Mouse (Mus musculus) forebrain, postnatal 0 days (tissue): ENCODE results near the gene Irf2bp1. TPM values are rescaled to one million over a fixed set of nuclear protein-coding genes. Genes with fewer than 3 reads are reported as not detected.
A peak's percentile ranks its signal among the peaks of the same experiment; 100 is the strongest.

Experiments
- ATAC-seq: fragments of 200-750 bp; cut with Nextera tagmentation; 2 replicates; pipeline ENCODE4 v1.8.0; 2017; ENCODE audit warnings: mild to moderate bottlenecking, moderate library complexity
- DNase-seq: peaks from one replicate; pipeline ENCODE4 v3.0.0-alpha.2; 2015
- H3K27ac ChIP-seq: fragments of 300-500 bp; sonication (generic); 2 replicates; pipeline ENCODE4 v1.5.1; 2014; ENCODE audit warnings: low read depth, mild to moderate bottlenecking, antibody characterized with exemption, low read length, moderate library complexity, mixed read lengths
- H3K27me3 ChIP-seq: fragments of 300-500 bp; sonication (generic); 2 replicates; pipeline ENCODE4 v1.6.1; 2014; ENCODE audit warnings: mild to moderate bottlenecking, low read length, mixed read lengths; ENCODE audit not compliant: insufficient read depth
- H3K36me3 ChIP-seq: fragments of 300-500 bp; sonication (generic); 2 replicates; pipeline ENCODE4 v1.6.1; 2014; ENCODE audit warnings: mild to moderate bottlenecking, moderate library complexity; ENCODE audit not compliant: insufficient read depth
- H3K4me1 ChIP-seq: fragments of 300-500 bp; sonication (generic); 2 replicates; pipeline ENCODE4 v1.6.1; 2014; ENCODE audit warnings: antibody characterized with exemption; ENCODE audit not compliant: insufficient read depth
- H3K4me2 ChIP-seq: fragments of 300-500 bp; sonication (generic); 2 replicates; pipeline ENCODE4 v1.6.1; 2014; ENCODE audit warnings: low read depth, mild to moderate bottlenecking, moderate library complexity
- H3K4me3 ChIP-seq: fragments of 300-500 bp; sonication (generic); 2 replicates; pipeline ENCODE4 v1.5.1; 2014; ENCODE audit warnings: low read depth, low read length, mixed read lengths
- H3K9ac ChIP-seq: fragments of 300-500 bp; sonication (generic); 2 replicates; pipeline ENCODE4 v1.6.1; 2014; ENCODE audit warnings: mild to moderate bottlenecking
- H3K9me3 ChIP-seq: fragments of 300-500 bp; sonication (generic); 2 replicates; pipeline ENCODE4 v1.6.1; 2016; ENCODE audit warnings: low read length
- CTCF ChIP-seq: sonication (generic); IDR thresholded peaks from 2 replicates; pipeline ENCODE4 v1.5.1; 2016; ENCODE audit warnings: antibody characterized with exemption, control low read depth, low read depth
- WGBS: fragments of 180-500 bp; shearing (Covaris S2); extraction: QIAGEN DNeasy Blood & Tissue Kit; methylation state at CpG from one replicate; pipeline ENCODE4 v1.1.7; 2014; 5-methylcytosine and 5-hydroxymethylcytosine counted together
- polyA plus RNA-seq: library from polyadenylated mRNA; unstranded; fragments of >200 nt; fragmentation: Nextera tagmentation; extraction: Ambion mirVana; gene quantifications from 2 replicates; pipeline ENCODE4 v1.2.1, GENCODE M21; 2015
- total RNA-seq: library from RNA; depleted of rRNA; stranded (reverse); fragments of >200 nt; gene quantifications from 2 replicates; pipeline ENCODE4 v1.2.3, GENCODE M21; 2014

Gene Irf2bp1
- total and polyA plus RNA-seq, 2 experiments from 2014 or later, result 27.2 to 129 TPM

DNA sequence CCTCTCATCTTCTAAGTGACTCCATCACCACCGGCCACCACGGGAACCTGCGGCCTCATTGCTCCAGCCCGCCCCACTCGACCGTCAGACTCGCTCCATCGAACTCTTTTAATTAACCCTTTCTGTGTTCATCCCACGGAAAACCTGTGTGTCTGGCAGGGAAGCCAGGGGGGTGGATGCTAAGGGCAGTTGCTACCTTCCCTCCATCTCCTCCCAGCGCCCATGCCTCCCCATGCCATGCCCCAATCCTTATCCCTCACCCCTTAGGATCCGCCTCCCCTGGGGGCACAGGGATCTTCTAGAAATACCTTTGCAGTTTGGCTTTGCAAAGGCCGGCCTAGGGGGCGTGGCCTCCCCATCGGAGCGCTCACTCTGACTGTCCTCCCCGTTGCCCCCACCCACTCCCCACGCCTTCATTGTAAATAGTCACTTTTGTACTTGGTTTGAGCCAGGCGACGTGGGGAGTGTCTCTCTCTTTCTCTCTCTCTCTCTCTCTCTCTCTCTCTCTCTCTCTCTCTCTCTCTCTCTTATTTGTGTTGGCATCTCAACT, 40.5 kb upstream of the Irf2bp1 start:
- Histone ChIP-seq H3K4me3 (no peak overlapping the region), H3K27me3 (no peaks in the 10 kb centered on the region), H3K9me3 (no peaks in the 10 kb centered on the region), H3K4me2 (peak overlapping the region; percentile 38; the same call in 1 of the 2 replicates), H3K27ac (no peak overlapping the region), H3K36me3 (peaks cover 18% of the 10 kb centered on the region), H3K4me1 (peaks cover 9% of the 10 kb centered on the region; the same call in 1 of the 2 replicates), H3K9ac (no peak overlapping the region)
- 5% methylated on average over 19 of the region's 19 CpGs for WGBS
- TF ChIP-seq CTCF, result no peak
- ATAC-seq, result no peak
- DNase-seq, result no peak

DNA sequence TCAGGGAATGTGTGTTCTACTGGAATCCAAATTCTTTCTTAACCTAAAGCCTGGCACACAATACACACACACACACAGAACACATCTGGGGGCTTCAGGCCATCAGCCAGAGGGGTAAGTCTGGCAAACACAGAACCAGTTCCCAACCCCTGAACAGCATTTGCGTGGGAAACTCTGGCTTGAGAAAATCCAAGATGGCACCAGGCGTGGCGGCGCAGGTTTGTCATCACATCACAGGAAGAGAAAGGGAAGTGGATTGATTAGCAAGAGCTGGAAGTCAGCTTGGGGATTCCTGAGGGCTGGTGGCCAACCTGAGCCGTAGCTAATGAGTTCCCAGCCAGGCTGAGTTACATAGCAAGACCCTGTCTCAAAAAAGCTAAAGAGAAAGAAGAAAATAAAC, 38.5 kb upstream of the Irf2bp1 start:
- H3K9ac ChIP-seq, result no peak overlapping the region
- H3K4me1 ChIP-seq, result peaks cover 9% of the 10 kb centered on the region; the same call in 1 of the 2 replicates
- no peak overlapping the region for H3K4me2 ChIP-seq
- DNase-seq (no peak), ATAC-seq (no peak)
- 76% methylated on average over 5 of the region's 5 CpGs for WGBS
- H3K27me3 ChIP-seq, result no peaks in the 10 kb centered on the region
- H3K4me3 ChIP-seq, result no peak overlapping the region
- TF ChIP-seq CTCF, result no peak
- H3K36me3 ChIP-seq, result peaks cover 7% of the 10 kb centered on the region; the same call in 1 of the 2 replicates
- no peak overlapping the region for H3K27ac ChIP-seq
- no peaks in the 10 kb centered on the region for H3K9me3 ChIP-seq

DNA sequence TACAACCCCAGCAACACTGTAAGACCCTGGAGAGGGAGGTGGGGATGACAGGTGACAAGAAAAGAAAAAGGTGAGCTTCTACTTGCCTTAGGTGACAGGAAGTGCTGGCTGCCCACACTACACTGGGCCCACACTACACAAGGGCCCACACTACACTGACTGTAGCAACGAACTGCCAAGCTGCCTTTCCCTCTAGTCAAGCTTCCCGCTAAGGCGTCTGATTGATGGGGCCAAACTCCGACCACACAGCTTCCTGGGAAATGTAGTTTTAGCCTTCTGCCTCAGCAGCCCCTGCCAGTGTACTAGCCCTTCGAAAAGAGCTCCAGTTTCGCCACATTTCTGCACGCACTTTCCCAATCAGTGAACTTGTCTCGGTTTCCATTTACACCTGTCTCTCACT, 36.2 kb upstream of the Irf2bp1 start:
- no peak overlapping the region for H3K4me2 ChIP-seq
- DNase-seq (no peak), ATAC-seq (peak; percentile 32; the same call in 1 of the 2 replicates)
- H3K27me3 ChIP-seq, result no peaks in the 10 kb centered on the region
- no peak for TF ChIP-seq CTCF
- H3K36me3 ChIP-seq, result no peaks in the 10 kb centered on the region; the same call in 1 of the 2 replicates
- 9% methylated on average over 8 of the region's 8 CpGs for WGBS
- H3K9me3 ChIP-seq, result no peaks in the 10 kb centered on the region
- H3K9ac ChIP-seq, result no peak overlapping the region
- H3K27ac ChIP-seq, result no peak overlapping the region
- peaks cover 2% of the 10 kb centered on the region; the same call in 1 of the 2 replicates for H3K4me1 ChIP-seq
- H3K4me3 ChIP-seq, result no peak overlapping the region

DNA sequence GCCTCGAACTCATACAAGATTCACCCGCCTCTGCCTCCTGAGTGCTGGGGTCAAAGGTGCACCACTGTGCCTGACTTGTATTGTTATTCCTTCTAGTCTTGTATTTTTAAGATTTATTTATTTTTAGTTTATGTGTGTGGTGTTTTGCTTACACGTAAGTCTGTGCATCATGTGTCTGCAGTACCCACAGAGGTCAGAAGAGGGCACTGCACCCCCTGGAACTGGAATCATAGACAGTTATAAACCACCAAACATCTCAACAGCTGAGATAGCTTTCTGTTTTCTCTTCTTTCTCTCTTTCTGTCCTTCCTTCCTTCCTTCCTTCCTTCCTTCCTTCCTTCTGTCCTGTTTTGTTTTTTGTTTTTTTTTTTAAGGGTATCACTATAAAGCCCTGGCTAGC, 32.9 kb upstream of the Irf2bp1 start:
- no peaks in the 10 kb centered on the region for H3K4me1 ChIP-seq
- no peak overlapping the region for H3K4me2 ChIP-seq
- no peaks in the 10 kb centered on the region for H3K9me3 ChIP-seq
- peak; percentile 54 for TF ChIP-seq CTCF
- no peak overlapping the region for H3K27ac ChIP-seq
- H3K36me3 ChIP-seq, result no peaks in the 10 kb centered on the region
- no peaks in the 10 kb centered on the region for H3K27me3 ChIP-seq
- ATAC-seq, result no peak
- H3K9ac ChIP-seq, result no peak overlapping the region
- H3K4me3 ChIP-seq, result no peak overlapping the region
- WGBS, result 94% methylated on average over 3 of the region's 3 CpGs
- no peak for DNase-seq

DNA sequence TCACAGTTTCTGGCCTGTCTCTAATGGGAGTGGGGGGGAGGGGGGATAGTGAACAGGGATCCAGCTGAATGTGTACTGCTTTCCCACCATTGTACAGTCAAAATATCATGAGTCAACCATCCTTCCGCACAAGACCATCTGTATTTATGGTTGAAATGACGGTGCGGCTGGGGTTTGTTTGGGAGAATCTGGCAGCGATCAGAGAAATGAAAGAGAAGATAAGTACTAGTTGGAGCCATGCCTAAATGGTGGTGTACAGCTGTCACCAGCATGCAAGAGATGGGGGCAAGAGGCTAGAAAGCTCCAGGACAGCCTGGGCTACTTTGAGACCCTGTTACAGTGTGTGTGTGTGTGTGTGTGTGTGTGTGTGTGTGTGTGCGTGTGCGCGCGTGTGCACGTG, 25.5 kb upstream of the Irf2bp1 start:
- no peaks in the 10 kb centered on the region for H3K4me1 ChIP-seq
- H3K4me2 ChIP-seq, result no peak overlapping the region
- H3K36me3 ChIP-seq, result no peaks in the 10 kb centered on the region
- ATAC-seq (peak; percentile 59), DNase-seq (no peak)
- H3K27ac ChIP-seq, result no peak overlapping the region
- no peaks in the 10 kb centered on the region for H3K27me3 ChIP-seq
- no peak for TF ChIP-seq CTCF
- 68% methylated on average over 9 of the region's 9 CpGs for WGBS
- no peak overlapping the region for H3K9ac ChIP-seq
- no peak overlapping the region for H3K4me3 ChIP-seq
- H3K9me3 ChIP-seq, result no peaks in the 10 kb centered on the region

DNA sequence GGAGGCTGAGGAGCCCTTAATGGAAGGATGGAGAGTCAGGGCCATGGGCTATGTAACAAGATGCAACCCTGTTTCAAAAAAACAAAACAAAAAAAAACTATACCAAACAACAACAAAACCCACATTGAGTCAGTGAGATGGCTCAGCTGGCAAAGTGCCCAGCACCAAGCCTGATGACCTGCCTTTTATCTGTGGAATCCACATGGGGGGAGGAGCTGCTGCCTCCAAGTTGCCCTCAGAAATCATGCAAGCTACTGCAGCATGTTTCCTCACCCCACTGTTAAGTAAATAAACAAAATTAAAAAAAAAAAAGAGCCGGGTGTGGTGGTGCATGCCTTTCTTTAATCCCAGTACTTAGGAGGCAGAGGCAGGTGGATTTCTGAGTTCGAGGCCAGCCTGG, 17.3 kb upstream of the Irf2bp1 start:
- no peak for TF ChIP-seq CTCF
- Histone ChIP-seq H3K36me3 (no peaks in the 10 kb centered on the region), H3K4me3 (no peak overlapping the region), H3K27ac (no peak overlapping the region), H3K4me1 (no peaks in the 10 kb centered on the region), H3K9me3 (no peaks in the 10 kb centered on the region), H3K4me2 (no peak overlapping the region), H3K9ac (no peak overlapping the region), H3K27me3 (no peaks in the 10 kb centered on the region)
- ATAC-seq (no peak), DNase-seq (no peak)
- 77% methylated on average over 2 of the region's 2 CpGs for WGBS

DNA sequence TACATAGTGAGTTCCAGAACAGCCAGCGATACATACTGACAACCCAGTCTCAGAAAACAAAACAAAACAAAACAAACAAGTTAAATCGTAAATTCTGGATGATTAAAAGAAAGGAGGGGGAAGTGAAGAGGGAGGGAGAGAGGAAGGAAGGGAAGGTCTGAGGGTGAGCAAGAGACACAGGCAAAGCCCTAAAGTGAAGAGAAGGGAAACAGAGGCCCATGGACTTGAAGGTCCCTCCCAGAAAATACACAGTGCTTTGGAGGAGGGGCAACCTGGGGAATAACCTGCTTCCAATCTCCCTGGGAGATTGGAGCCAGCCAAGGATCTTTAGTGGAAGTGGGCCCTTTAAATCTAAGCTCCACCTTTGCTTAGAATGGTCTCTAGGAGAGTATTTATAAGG, 16.7 kb upstream of the Irf2bp1 start, which contains the start of gene Nanos2:
TSS of gene Nanos2 (plus strand) at position 301 of the 400 bp plus-strand sequence.
- 68% methylated on average over 2 of the region's 2 CpGs for WGBS
- DNase-seq, result no peak
- Histone ChIP-seq H3K36me3 (no peaks in the 10 kb centered on the region), H3K9ac (no peak within 1 kb of the TSS), H3K27ac (no peak within 1 kb of the TSS), H3K4me3 (no peak within 1 kb of the TSS), H3K4me2 (no peak within 1 kb of the TSS), H3K27me3 (no peaks in the 10 kb centered on the region), H3K9me3 (no peaks in the 10 kb centered on the region), H3K4me1 (no peaks in the 10 kb centered on the region)
- no peak for ATAC-seq
- TF ChIP-seq CTCF, result no peak
